Mouse (Mus musculus) effector memory CD4-positive, alpha-beta T cell, adult 5 months (primary cell): ENCODE results near the gene Pick1. TPM values are rescaled to one million over a fixed set of nuclear protein-coding genes. Genes with fewer than 3 reads are reported as not detected.

Experiments used
- polyA plus RNA-seq: library from polyadenylated mRNA; unstranded; fragments of 100-300 nt; shearing (Covaris generic); gene quantifications from one replicate; pipeline ENCODE4 v1.2.1, GENCODE M21; 2017

The Pick1 gene
- 32.2 TPM for polyA plus RNA-seq

DNA sequence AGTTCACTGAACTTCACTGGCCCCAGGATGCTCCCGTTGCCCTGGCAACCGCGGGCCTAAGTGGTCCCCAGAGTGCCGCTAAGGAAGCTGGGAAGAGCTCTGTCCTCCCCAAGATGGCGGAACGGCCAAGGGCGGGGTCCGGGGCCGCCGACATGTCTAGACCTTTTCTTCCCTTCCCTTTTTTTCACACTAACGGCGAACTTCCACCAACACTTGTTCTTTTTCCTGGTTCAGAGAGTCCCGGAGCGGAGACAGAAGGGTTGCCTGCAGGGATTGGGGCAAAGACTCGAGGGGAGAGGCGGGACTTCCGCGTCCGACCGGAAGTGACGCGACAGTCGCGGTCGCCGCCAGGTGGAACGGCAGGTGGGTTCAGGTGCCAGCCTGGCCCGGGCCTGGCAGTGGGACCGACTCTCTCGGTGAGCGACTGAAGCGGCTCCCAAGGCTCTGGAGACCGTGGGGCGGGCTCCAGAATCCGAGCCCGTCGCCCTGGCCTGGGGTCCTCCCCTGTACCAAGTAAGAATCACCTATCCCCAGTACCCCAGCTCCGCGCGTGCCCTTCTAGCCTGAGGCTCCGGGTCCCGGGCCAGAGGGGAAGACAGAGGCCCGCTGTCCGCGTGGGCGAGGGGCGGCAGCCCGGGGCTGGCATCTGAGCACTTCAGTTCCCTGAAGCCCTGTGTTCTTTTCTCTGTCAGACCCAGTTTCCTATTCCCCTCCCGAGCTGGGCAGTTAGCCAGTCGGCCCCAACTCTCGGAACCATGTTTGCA lies at the start of gene Pick1, which contains the start of gene Gm49486:
Gene Pick1, plus strand, starts transcription at position 116 of the 764 bp plus-strand sequence.
Gene Gm49486, plus strand, starts transcription at position 334 of the 764 bp plus-strand sequence.

DNA sequence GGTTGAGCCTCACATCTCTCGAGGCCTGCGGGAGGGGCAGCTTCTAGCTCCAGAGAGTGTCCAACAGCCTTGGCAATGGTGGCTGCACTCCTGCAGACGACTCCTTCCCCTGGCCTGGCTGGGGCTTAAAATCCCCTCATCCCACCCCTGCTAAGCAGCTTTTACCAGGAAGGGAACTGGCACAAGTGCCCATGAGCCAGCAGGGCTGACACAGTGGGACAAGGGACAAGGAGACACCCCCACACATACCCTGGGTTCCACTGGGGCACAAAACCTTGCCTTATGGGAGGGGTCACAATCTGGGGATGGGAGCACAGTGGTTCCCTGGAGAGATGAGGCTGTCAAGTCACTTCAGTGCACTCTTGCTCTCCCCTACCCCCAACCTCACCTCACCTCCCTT lies 25.7 kb downstream of the Pick1 start, which contains the start of gene Slc16a8:
Gene Slc16a8, minus strand, starts transcription at position 101 of the 400 bp plus-strand sequence.

DNA sequence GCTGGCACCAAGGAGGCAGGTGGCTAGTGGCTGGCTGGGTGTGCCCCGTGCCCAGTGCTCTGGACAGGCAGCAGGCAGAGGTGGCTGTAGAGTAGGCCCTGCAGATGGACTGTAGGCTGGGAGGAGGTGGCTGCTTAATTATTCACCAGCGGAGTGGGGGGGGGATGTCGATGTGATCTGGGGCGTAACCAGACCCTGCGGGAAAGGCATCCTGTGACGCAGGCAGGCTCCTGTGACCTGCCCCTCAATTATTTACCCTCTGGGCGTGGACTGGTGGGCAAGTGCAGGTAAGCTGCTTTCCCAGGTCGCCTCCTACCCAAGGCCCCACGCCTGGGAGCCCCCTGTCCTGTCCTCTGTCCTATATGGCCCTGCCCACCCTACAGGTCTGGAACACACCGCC lies 56.4 kb downstream of the Pick1 start, which contains the start of gene Baiap2l2:
Gene Baiap2l2, minus strand, starts transcription at position 139 of the 400 bp plus-strand sequence.

Other genes starting within 250 kb of the Pick1 start
- 34.2 TPM for gene H1f0, start 200.7 kb upstream of the Pick1 start, polyA plus RNA-seq
- not detected for gene Galr3, start 187.3 kb upstream of the Pick1 start, polyA plus RNA-seq
- gene Ankrd54, start 166.3 kb upstream of the Pick1 start, polyA plus RNA-seq, result 41.2 TPM
- gene Eif3l, start 154.0 kb upstream of the Pick1 start, polyA plus RNA-seq, result 99.7 TPM
- gene Micall1, start 120.3 kb upstream of the Pick1 start, polyA plus RNA-seq, result 30.7 TPM
- 82.3 TPM for gene Polr2f, start 88.2 kb upstream of the Pick1 start, polyA plus RNA-seq
- 0.99 TPM for gene 1700088E04Rik, start 87.9 kb upstream of the Pick1 start, polyA plus RNA-seq
- gene Sox10, start 63.9 kb upstream of the Pick1 start, polyA plus RNA-seq, result 0.17 TPM
- gene Gm49486, start 218 bp downstream of the Pick1 start, polyA plus RNA-seq, result not detected
- not detected for gene Slc16a8, start 25.6 kb downstream of the Pick1 start, polyA plus RNA-seq
- gene Baiap2l2, start 56.4 kb downstream of the Pick1 start, polyA plus RNA-seq, result 1.4 TPM
- 15.6 TPM for gene Pla2g6, start 99.2 kb downstream of the Pick1 start, polyA plus RNA-seq
- gene Maff, start 117.4 kb downstream of the Pick1 start, polyA plus RNA-seq, result 111 TPM
- gene Tmem184b, start 174.4 kb downstream of the Pick1 start, polyA plus RNA-seq, result 41.1 TPM
- gene Csnk1e, start 226.4 kb downstream of the Pick1 start, polyA plus RNA-seq, result 92.8 TPM